Mouse (Mus musculus) liver (tissue): ENCODE measurements around the gene Ccdc38.
"Not testable (repeated sequence)": the region's sequence is repeated elsewhere in the genome, so short reads cannot be mapped to it uniquely, and the experiment has no call there.

Experiments used
- DNase-seq: peaks from one replicate; pipeline ENCODE4 v3.0.0-alpha.2; 2020; ENCODE audit warnings: mixed read lengths

Ccdc38 gene

GRCm38 (mm10) chr10:93549821-93550220 lies 9.4 kb downstream of the Ccdc38 start:
- DNase-seq: no peak

DNA sequence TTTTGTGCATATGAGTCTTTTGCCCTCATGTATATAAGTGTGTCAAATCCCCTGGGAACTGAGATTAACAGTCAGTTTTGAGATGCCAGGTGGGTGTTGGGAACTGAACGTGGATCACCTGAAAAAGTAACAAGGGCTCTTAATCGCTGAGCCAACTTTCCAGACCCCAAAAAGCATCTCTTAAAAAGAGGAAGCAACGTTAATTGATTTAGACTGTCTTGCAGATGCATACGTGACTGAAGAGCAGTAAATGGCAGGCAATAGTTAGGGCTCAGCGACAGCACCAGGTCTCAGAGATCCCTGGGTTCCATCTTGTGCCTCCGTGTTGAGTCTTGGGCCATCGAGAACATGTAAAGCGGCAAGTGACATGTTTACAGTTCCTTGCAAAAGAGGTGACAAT lies 12.2 kb downstream of the Ccdc38 start:
- DNase-seq: no peak

DNA sequence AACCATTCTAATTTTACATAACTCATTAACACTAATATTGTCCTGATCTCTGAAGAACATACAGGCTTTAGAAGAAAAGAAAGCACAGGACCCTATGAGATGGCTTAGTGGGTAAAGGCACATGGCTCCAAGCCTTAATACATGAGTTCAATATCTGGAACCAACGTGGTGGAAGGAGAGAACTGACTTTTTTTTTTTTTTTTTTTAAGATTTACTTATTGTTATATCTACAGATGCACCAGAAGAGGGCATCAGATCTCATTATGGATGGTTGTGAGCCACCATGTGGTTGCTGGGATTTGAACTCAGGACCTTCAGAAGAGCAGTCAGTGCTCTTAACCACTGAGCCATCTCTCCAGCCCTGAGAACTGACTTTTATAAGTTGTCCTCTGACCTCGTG lies 17.5 kb downstream of the Ccdc38 start:
- DNase-seq: not testable (repeated sequence)

- DNase-seq: peak; percentile 16
Measured at GRCm38 (mm10) chr10:93559786-93560185, 19.4 kb downstream of the Ccdc38 start.

DNA sequence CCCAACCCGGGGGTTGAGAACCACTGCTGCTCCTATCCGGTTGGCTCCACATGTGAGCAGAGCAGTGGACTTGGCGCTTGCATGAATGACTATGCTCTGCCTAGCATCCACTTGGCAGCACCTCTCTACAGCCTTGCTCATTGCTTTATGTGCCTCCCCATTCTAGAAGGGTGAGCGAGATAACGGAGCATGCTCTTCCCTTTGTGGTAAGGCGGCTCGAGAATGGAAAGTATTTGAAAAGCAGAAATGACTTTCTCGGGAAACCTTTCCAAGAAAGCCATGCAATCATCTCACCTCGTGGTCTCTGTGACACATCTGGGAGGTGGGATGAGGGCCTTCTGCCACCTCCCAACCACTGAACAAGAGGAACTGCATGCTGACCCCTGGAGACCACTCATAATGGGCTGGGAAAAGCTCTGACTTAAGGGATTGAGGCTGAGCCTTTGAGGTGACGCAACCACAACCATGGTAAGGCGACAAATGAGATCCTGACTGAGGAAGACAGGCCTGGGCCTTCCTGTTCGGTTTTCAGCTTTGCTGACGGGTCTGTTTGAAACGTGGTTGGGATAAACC lies 24.2 kb downstream of the Ccdc38 start:
- no peak for DNase-seq

DNA sequence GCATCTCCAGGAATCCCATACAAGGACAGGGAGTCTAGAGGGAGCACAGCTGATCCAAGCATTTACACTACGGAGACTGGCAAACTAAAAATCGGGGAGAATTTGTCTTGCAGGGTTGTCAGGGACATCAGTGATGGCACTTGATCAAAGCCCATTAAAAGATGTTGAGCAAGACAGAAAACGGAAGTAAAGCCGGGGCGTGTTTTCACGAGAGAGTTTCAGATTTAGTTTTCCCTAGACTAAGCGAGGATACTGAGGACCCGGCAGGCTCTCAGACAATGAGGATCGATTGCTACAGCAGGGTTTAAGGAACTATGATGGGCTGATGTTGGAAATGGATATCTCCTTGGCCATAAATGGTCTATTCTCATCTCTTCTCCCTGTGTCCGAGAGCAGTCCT lies 26.6 kb downstream of the Ccdc38 start:
- no peak for DNase-seq

GRCm38 (mm10) chr10:93567841-93568566 lies 27.6 kb downstream of the Ccdc38 start:
- DNase-seq: no peak

DNA sequence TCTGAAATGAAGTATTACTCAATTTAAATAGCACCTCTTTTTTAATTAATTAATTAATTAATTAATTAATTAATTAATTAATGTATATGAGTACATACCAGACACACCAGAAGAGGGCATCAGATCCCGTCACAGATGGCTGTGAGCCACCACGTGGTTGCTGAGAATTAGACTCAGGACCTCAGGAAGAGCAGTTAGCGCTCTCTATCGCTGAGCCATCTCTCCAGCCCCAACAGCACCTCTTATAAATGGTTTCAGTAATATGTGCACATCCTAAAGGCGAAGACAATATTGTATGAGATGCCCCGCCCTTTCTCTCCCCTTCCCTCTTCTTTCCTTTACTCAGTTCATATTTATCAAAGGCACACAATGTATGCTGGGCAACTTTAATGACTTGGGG lies 28.2 kb downstream of the Ccdc38 start:
- no peak for DNase-seq

GRCm38 (mm10) chr10:93572209-93572608 lies 31.8 kb downstream of the Ccdc38 start:
- no peak for DNase-seq

GRCm38 (mm10) chr10:93574966-93575365 lies 34.5 kb downstream of the Ccdc38 start:
- DNase-seq: no peak

DNA sequence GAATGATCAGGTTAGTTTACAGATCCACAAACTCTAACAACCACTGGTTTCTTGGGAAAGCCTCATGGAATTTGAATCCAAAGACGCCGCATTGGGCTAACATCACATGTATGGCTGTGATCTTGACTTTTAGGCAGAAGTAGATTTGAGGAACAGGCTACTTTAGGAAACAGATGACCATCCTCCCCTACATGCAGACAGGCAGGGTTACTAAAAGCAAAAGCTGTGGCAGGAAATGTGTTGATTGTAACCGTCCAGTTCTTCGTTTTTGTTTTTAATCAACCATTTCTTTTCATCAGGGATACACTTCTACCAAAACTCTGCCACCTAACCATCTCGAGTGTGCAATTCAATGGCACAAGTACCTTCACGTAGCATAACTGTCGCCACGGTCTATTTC lies 35.5 kb downstream of the Ccdc38 start:
- DNase-seq: no peak

GRCm38 (mm10) chr10:93577271-93577886 lies 36.9 kb downstream of the Ccdc38 start:
- peak; percentile 75 for DNase-seq

GRCm38 (mm10) chr10:93588796-93589195 lies 48.4 kb downstream of the Ccdc38 start:
- DNase-seq: no peak

GRCm38 (mm10) chr10:93589281-93589848 lies 48.9 kb downstream of the Ccdc38 start, which contains the start of gene Snrpf:
Snrpf (minus strand) TSS chr10:93589706.
- DNase-seq: peak; percentile 90

DNA sequence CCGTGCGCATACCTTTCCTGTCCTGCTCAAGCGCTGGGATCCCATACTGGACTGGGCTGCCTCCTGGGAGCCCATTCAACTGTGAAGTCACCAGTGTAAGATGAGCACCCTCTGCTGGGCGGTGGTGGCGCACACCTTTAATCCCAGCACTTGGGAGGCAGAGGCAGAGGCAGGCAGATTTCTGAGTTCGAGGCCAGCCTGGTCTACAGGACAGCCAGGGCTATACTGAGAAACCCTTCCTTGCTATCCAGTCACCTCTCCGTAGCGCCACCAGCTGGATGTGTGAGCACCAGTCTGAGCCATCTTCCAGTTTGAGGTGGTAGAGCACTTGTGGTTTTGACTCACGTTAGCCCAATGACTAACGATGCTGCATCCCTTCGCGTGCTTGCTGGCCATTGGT lies 52.0 kb downstream of the Ccdc38 start:
- DNase-seq: peak; percentile 52

- DNase-seq: peak; percentile 86
Measured at GRCm38 (mm10) chr10:93594022-93594482, 53.6 kb downstream of the Ccdc38 start.

GRCm38 (mm10) chr10:93595831-93596230 lies 55.4 kb downstream of the Ccdc38 start:
- DNase-seq: no peak

- DNase-seq: no peak
Measured at GRCm38 (mm10) chr10:93596641-93597040, 56.2 kb downstream of the Ccdc38 start.

DNA sequence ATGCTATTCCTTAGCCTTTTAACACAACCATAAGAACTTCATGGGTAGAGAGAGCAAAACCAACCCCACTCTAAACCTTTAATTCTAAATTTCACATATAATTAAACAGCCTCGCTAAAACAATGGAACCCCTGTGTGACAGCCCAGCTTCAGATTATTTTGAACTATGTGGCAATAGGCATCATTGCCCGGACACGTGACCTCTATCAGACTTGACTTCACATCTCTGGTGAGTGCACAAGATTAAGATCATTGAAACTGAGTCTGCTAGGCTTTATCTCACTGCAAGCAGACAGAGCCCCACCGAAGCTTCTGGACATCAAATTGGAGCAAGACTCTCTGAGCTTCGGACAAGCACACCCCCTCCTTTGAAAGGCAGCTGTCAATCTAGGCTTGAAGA lies 61.9 kb downstream of the Ccdc38 start:
- DNase-seq: no peak

GRCm38 (mm10) chr10:93603256-93603655 lies 62.8 kb downstream of the Ccdc38 start:
- no peak for DNase-seq

GRCm38 (mm10) chr10:93606326-93606725 lies 65.9 kb downstream of the Ccdc38 start:
- DNase-seq: no peak

GRCm38 (mm10) chr10:93608051-93608450 lies 67.6 kb downstream of the Ccdc38 start:
- DNase-seq: no peak

- DNase-seq: no peak
Measured at GRCm38 (mm10) chr10:93609236-93609635, 68.8 kb downstream of the Ccdc38 start.

- DNase-seq: no peak
Measured at GRCm38 (mm10) chr10:93610896-93611295, 70.5 kb downstream of the Ccdc38 start.
